Mouse (Mus musculus) embryo, embryonic 10.5 days (tissue): Measurements from ENCODE around the gene Fkbpl.
A peak's percentile ranks its signal among the peaks of the same experiment; 100 is the strongest.

ENCODE experiments used
- DNase-seq: peaks from one replicate; pipeline ENCODE4 v3.0.0-alpha.2; 2015; ENCODE audit warnings: low spot score

Gene Fkbpl

GRCm38 (mm10) chr17:34648141-34648890 is 3.8 kb downstream of the Fkbpl start:
- DNase-seq, result no peak

GRCm38 (mm10) chr17:34649106-34649864 is 4.7 kb downstream of the Fkbpl start:
- no peak for DNase-seq

GRCm38 (mm10) chr17:34650781-34651180 is 6.2 kb downstream of the Fkbpl start:
- no peak for DNase-seq

- DNase-seq, result peak; percentile 64
Measured at GRCm38 (mm10) chr17:34651507-34652221, 7.1 kb downstream of the Fkbpl start.

- no peak for DNase-seq
Measured at GRCm38 (mm10) chr17:34652546-34652945, 8.0 kb downstream of the Fkbpl start.

- DNase-seq, result no peak
Measured at GRCm38 (mm10) chr17:34652985-34653384, 8.4 kb downstream of the Fkbpl start.

- DNase-seq, result peak; percentile 78
Measured at GRCm38 (mm10) chr17:34653746-34654285, 9.3 kb downstream of the Fkbpl start.

- DNase-seq, result no peak
Measured at GRCm38 (mm10) chr17:34654392-34654791, 9.8 kb downstream of the Fkbpl start.

- DNase-seq, result no peak
Measured at GRCm38 (mm10) chr17:34655160-34655559, 10.6 kb downstream of the Fkbpl start.

GRCm38 (mm10) chr17:34655581-34655991 is 11.0 kb downstream of the Fkbpl start:
- no peak for DNase-seq

- DNase-seq, result no peak
Measured at GRCm38 (mm10) chr17:34656666-34657065, 12.1 kb downstream of the Fkbpl start.

- no peak for DNase-seq
Measured at GRCm38 (mm10) chr17:34657271-34657670, 12.7 kb downstream of the Fkbpl start.

- no peak for DNase-seq
Measured at GRCm38 (mm10) chr17:34658145-34658544, 13.6 kb downstream of the Fkbpl start.

GRCm38 (mm10) chr17:34658591-34658990 is 14.0 kb downstream of the Fkbpl start:
- DNase-seq, result no peak

GRCm38 (mm10) chr17:34659181-34659896 is 14.8 kb downstream of the Fkbpl start:
- no peak for DNase-seq

GRCm38 (mm10) chr17:34659897-34660214 is 15.3 kb downstream of the Fkbpl start:
- DNase-seq, result no peak

- DNase-seq, result no peak
Measured at GRCm38 (mm10) chr17:34660259-34660820, 15.8 kb downstream of the Fkbpl start.

- DNase-seq, result no peak
Measured at GRCm38 (mm10) chr17:34661121-34661591, 16.6 kb downstream of the Fkbpl start.

- no peak for DNase-seq
Measured at GRCm38 (mm10) chr17:34662468-34662867, 17.9 kb downstream of the Fkbpl start.

- DNase-seq, result no peak
Measured at GRCm38 (mm10) chr17:34662978-34663377, 18.4 kb downstream of the Fkbpl start.

- DNase-seq, result no peak
Measured at GRCm38 (mm10) chr17:34663558-34663957, 19.0 kb downstream of the Fkbpl start.
